Mouse (Mus musculus) neural tube, embryonic 13.5 days (tissue): ENCODE data around the gene Wnt3. TPM values are rescaled to one million over a fixed set of nuclear protein-coding genes. Genes with fewer than 3 reads are reported as not detected.
"Not testable (repeated sequence)": the region's sequence is repeated elsewhere in the genome, so short reads cannot be mapped to it uniquely, and the experiment has no call there.

Source experiments
- ATAC-seq: fragments of 200-750 bp; cut with Nextera tagmentation; 2 replicates; pipeline ENCODE4 v1.8.0; 2017; ENCODE audit warnings: low read depth, mild to moderate bottlenecking, moderate TSS enrichment, moderate library complexity
- H3K27ac ChIP-seq: fragments of 300-500 bp; sonication (generic); replicated peaks from 2 replicates; pipeline ENCODE4 v1.5.1; 2015; ENCODE audit warnings: moderate library complexity, mild to moderate bottlenecking, inconsistent platforms
- H3K27me3 ChIP-seq: fragments of 300-500 bp; sonication (generic); 2 replicates; pipeline ENCODE4 v1.6.1; 2015; ENCODE audit warnings: mild to moderate bottlenecking, inconsistent platforms
- H3K36me3 ChIP-seq: fragments of 300-500 bp; sonication (generic); 2 replicates; pipeline ENCODE4 v1.6.1; 2015; ENCODE audit warnings: mild to moderate bottlenecking, inconsistent platforms
- H3K4me1 ChIP-seq: fragments of 300-500 bp; sonication (generic); replicated peaks from 2 replicates; pipeline ENCODE4 v1.6.1; 2015; ENCODE audit warnings: inconsistent platforms
- H3K4me2 ChIP-seq: fragments of 300-500 bp; sonication (generic); 2 replicates; pipeline ENCODE4 v1.6.1; 2015; ENCODE audit warnings: inconsistent platforms, mild to moderate bottlenecking, moderate library complexity
- H3K4me3 ChIP-seq: fragments of 300-500 bp; sonication (generic); 2 replicates; pipeline ENCODE4 v1.5.1; 2015; ENCODE audit warnings: mild to moderate bottlenecking, inconsistent platforms
- H3K9ac ChIP-seq: fragments of 300-500 bp; sonication (generic); 2 replicates; pipeline ENCODE4 v1.6.1; 2015; ENCODE audit warnings: moderate library complexity, mild to moderate bottlenecking, inconsistent platforms
- H3K9me3 ChIP-seq: fragments of 300-500 bp; sonication (generic); 2 replicates; pipeline ENCODE4 v1.6.1; 2016; ENCODE audit warnings: inconsistent platforms
- WGBS: fragments of 180-500 bp; shearing (Covaris S2); methylation state at CpG from one replicate; pipeline ENCODE4 v1.1.7; 2015; 5-methylcytosine and 5-hydroxymethylcytosine counted together
- polyA plus RNA-seq: library from polyadenylated mRNA; unstranded; fragments of >200 nt; fragmentation: Nextera tagmentation; extraction: Ambion mirVana; gene quantifications from 2 replicates; pipeline ENCODE4 v1.2.1, GENCODE M21; 2015

Gene Wnt3
- polyA plus RNA-seq, 1 experiment from 2014 or later: 8.1 TPM

DNA sequence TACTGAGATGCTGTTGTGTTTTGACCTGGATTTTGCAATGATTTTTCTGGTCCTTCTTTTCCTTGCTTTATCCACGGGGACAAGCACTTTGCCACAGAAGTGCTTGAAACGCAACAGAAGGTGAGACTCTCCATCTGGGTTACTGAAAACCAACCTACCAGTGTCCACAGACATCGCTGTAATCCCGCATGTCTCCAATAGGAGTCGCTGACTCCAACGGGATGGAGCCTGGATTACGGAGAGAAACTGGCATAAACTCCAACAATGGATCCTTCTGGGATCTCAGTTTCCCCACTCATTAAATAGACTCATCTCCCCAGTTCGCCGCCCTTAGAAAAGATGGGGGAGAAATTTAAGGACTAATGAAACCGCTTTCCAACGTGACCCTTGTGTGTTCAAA, 15.9 kb upstream of the Wnt3 start:
- Histone ChIP-seq H3K9ac (no peak overlapping the region), H3K36me3 (no peaks in the 10 kb centered on the region), H3K27me3 (peaks cover 14% of the 10 kb centered on the region), H3K4me2 (no peak overlapping the region), H3K9me3 (no peaks in the 10 kb centered on the region), H3K4me1 (no peaks in the 10 kb centered on the region), H3K27ac (no peak overlapping the region), H3K4me3 (no peak overlapping the region)
- WGBS: 49% methylated on average over 11 of the region's 11 CpGs
- no peak for ATAC-seq

DNA sequence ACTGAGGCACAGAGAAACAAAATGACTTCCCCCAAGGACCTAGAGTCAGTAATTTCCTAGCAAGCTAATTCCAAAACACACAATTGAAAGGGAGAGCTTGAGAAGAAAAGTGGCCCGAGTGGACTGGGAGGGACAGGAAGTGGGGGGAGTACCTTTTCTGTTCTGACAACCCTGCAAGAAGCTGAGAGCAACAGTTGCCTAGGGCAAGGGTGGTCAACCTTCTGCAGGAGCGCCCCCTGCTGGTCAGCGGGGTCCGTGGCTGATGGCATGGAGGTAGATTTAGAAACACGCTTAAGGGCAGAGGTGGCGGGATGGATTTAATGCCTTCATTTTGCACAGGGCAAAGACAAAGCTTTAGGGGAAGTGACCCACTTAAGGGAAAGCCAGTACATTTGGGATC, 15.2 kb upstream of the Wnt3 start:
- H3K27ac ChIP-seq: no peak overlapping the region
- no peak for ATAC-seq
- peaks cover 8% of the 10 kb centered on the region for H3K27me3 ChIP-seq

DNA sequence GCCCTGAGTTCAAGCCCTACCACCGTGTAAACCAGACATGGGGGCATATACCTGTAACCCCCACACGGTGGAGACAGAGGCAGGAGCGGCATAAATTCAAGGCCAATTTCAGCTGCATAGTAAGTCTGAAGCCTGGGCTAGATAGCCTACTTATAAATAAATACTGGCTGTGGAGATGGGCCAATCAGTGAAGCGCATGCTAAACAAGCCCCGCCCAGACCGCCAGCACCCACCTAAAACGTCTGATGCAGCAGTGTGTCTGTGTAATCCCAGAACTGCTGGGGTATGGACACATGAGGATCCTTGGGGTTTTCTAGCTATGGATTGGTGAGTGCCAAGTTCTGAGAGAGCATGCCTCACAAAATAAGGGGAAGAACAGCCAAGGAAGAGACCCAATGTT, 13.8 kb upstream of the Wnt3 start:
- WGBS: 62% methylated on average over 7 of the region's 7 CpGs
- ATAC-seq: no peak
- no peak overlapping the region for H3K4me3 ChIP-seq

More for the DNA sequence above, 15.2 kb upstream of the Wnt3 start:
- 13% methylated on average over 6 of the region's 6 CpGs for WGBS
- H3K4me3 ChIP-seq: no peak overlapping the region
- no peaks in the 10 kb centered on the region for H3K9me3 ChIP-seq
- H3K9ac ChIP-seq: no peak overlapping the region
- no peak overlapping the region for H3K4me2 ChIP-seq
- H3K4me1 ChIP-seq: no peaks in the 10 kb centered on the region
- no peaks in the 10 kb centered on the region for H3K36me3 ChIP-seq

DNA sequence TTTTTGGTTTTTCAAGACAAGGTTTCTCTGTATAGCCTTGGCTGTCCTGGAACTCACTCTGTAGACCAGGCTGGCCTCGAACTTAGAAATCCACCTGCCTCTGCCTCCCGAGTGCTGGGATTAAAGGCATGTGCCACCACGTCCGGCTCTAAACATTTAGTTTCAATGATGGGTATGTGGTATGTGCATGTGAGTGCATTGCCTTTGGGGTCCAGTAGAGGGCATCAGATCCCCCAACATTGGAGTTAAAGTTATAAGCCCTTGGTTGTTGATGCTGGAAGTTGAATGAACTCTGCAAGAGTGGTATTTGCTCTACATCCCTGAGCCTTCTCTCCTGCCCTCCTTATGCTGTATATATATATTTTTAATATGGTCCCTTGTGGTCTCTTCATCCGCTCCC, 13.1 kb upstream of the Wnt3 start:
- not testable (repeated sequence) for H3K9me3 ChIP-seq, H3K27me3 ChIP-seq, H3K4me2 ChIP-seq, H3K27ac ChIP-seq, ATAC-seq, H3K9ac ChIP-seq, H3K4me3 ChIP-seq, H3K36me3 ChIP-seq
- WGBS: 89% methylated on average over 5 of the region's 5 CpGs
- H3K4me1 ChIP-seq: peaks cover 18% of the 10 kb centered on the region

More for the DNA sequence above, 13.8 kb upstream of the Wnt3 start:
- H3K27me3 ChIP-seq: no peaks in the 10 kb centered on the region
- H3K27ac ChIP-seq: no peak overlapping the region
- H3K9me3 ChIP-seq: no peaks in the 10 kb centered on the region
- H3K4me1 ChIP-seq: peaks cover 10% of the 10 kb centered on the region
- H3K9ac ChIP-seq: no peak overlapping the region
- no peaks in the 10 kb centered on the region for H3K36me3 ChIP-seq
- no peak overlapping the region for H3K4me2 ChIP-seq

DNA sequence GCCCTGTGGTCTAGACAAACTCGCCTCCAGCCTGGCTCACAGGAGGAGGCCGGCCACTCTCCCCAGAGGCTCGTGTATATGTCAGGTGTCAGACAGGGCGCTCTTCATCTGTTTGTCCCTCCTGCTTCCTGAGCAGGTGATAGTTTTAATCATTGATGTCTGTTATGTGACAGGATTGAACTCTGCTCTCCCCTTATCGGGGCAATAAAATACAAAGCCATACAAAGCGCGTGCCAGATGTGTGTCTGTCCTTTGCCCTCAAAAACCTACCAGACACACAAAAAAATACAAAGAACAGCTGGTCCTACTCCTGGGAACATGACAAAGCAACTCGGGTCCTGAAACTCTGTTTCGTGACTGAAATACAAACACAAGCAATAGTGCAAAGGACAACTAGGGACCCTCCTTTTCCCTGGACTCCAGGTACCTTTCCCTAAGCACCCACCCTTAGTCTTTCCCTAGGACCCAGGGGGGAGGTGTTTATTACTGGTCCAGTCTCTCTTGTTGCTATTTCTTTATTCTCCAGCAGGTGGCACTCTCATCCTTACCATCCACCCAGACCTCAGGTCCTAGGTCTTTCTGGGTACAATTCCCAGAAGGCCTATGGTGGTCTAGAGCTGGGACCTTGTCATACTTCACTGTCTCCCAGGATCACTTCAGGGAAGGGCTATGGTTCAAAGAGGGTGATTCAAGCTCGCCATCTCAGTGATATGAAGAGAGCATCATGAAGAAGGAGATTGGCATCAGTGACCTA, 10.4 kb upstream of the Wnt3 start:
- no peak overlapping the region for H3K4me3 ChIP-seq
- H3K9me3 ChIP-seq: no peaks in the 10 kb centered on the region
- H3K4me2 ChIP-seq: no peak overlapping the region
- peaks cover 20% of the 10 kb centered on the region for H3K4me1 ChIP-seq
- peaks cover 23% of the 10 kb centered on the region for H3K27me3 ChIP-seq
- H3K36me3 ChIP-seq: no peaks in the 10 kb centered on the region
- WGBS: 31% methylated on average over 10 of the region's 10 CpGs
- H3K9ac ChIP-seq: no peak overlapping the region
- peak; percentile 25 for ATAC-seq
- no peak overlapping the region for H3K27ac ChIP-seq

- 46% methylated on average over 6 of the region's 6 CpGs for WGBS
- H3K4me1 ChIP-seq: peaks cover 20% of the 10 kb centered on the region
- H3K27ac ChIP-seq: no peak overlapping the region
- H3K9me3 ChIP-seq: no peaks in the 10 kb centered on the region
- no peak overlapping the region for H3K4me3 ChIP-seq
- peaks cover 30% of the 10 kb centered on the region for H3K27me3 ChIP-seq
- ATAC-seq: no peak
- H3K9ac ChIP-seq: no peak overlapping the region
- no peaks in the 10 kb centered on the region for H3K36me3 ChIP-seq
- no peak overlapping the region for H3K4me2 ChIP-seq
Observed at GRCm38 (mm10) chr11:103764601-103765000, 9.3 kb upstream of the Wnt3 start.

GRCm38 (mm10) chr11:103765556-103766011, 8.4 kb upstream of the Wnt3 start:
- peak; percentile 71; the same call in 1 of the 2 replicates for ATAC-seq
- H3K4me2 ChIP-seq: no peak overlapping the region
- H3K27ac ChIP-seq: peak overlapping the region; percentile 46; the same call in 1 of the 2 replicates
- 0 out of 2 replicates have a peak overlapping the region, but pooled peaks have one; percentile 26 for H3K9ac ChIP-seq
- 2% methylated on average over 6 of the region's 6 CpGs for WGBS
- H3K4me3 ChIP-seq: no peak overlapping the region
- H3K4me1 ChIP-seq: peaks cover 22% of the 10 kb centered on the region
- peaks cover 39% of the 10 kb centered on the region for H3K27me3 ChIP-seq
- no peaks in the 10 kb centered on the region for H3K36me3 ChIP-seq
- H3K9me3 ChIP-seq: no peaks in the 10 kb centered on the region

- Histone ChIP-seq H3K4me1 (peaks cover 42% of the 10 kb centered on the region), H3K36me3 (no peaks in the 10 kb centered on the region), H3K9ac (no peak overlapping the region), H3K27ac (no peak overlapping the region), H3K4me3 (0 out of 2 replicates have a peak overlapping the region, but pooled peaks have one; percentile 4), H3K27me3 (peaks cover 87% of the 10 kb centered on the region), H3K9me3 (no peaks in the 10 kb centered on the region), H3K4me2 (peak overlapping the region; percentile 24)
- ATAC-seq: no peak
- WGBS: 4% methylated on average over 19 of the region's 19 CpGs
Observed at GRCm38 (mm10) chr11:103771160-103771817, 2.7 kb upstream of the Wnt3 start.

DNA sequence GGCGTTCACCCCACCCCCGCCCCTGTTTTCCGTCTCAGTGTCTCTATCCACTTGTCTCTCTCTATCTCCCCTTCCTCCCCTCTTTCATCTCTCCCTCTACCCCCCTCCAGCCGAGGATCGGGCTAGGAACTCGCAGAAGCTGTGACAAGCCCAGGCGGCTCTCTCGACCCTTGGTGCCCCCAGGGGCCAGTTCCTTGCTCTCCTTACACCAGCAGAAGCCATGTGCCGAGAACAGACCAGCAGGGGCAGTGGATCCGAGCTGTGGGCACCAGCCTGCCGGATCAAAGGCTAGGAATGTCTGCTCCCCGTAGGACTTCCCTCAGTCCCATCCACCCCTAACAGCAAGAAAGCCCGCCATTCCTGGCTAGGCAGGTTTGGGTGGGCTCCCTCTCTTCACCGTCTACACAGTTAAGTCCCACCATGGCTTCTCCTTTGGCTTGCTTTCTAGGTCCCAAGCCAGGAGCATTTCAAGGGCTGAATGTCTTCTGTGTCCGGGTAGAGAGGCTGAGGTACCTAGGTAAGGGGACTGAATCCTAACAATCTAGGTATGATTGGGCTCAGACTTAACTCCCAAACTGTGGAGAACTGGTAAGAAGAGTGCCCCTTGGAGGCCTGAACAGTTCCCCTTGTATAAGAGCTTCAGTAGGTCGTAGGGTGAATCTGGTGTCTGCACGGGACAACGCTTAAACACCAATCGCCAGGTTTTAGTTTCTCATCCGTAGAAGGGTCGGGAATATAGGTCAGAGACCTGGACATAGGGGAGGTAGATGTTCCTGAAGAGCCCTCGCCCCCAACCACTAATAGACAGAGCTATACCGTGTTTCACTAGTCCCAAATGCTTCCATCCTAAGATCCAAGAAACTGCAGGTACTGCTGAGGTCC, 1.2 kb upstream of the Wnt3 start:
- 2% methylated on average over 23 of the region's 23 CpGs for WGBS
- no peaks in the 10 kb centered on the region for H3K9me3 ChIP-seq
- H3K27me3 ChIP-seq: peaks cover 90% of the 10 kb centered on the region
- H3K4me1 ChIP-seq: peaks cover 43% of the 10 kb centered on the region
- no peak overlapping the region for H3K27ac ChIP-seq
- peak overlapping the region; percentile 69 for H3K4me2 ChIP-seq
- ATAC-seq: no peak
- H3K4me3 ChIP-seq: peak overlapping the region; percentile 42
- peak overlapping the region; percentile 66 for H3K9ac ChIP-seq
- H3K36me3 ChIP-seq: no peaks in the 10 kb centered on the region

GRCm38 (mm10) chr11:103774228-103774530, 229 bp downstream of the Wnt3 start:
- H3K27me3 ChIP-seq: peaks cover 80% of the 10 kb centered on the region
- H3K4me1 ChIP-seq: peaks cover 45% of the 10 kb centered on the region
- H3K27ac ChIP-seq: no peak overlapping the region
- ATAC-seq: no peak
- WGBS: under 1% methylated on average over 19 of the region's 19 CpGs
- peak overlapping the region; percentile 42 for H3K4me3 ChIP-seq
- peak overlapping the region; percentile 66 for H3K9ac ChIP-seq
- peak overlapping the region; percentile 69 for H3K4me2 ChIP-seq
- no peaks in the 10 kb centered on the region for H3K36me3 ChIP-seq
- no peaks in the 10 kb centered on the region for H3K9me3 ChIP-seq

- peaks cover 24% of the 10 kb centered on the region for H3K27me3 ChIP-seq
- no peak overlapping the region for H3K4me2 ChIP-seq
- H3K4me1 ChIP-seq: peaks cover 10% of the 10 kb centered on the region; the same call in 1 of the 2 replicates
- no peak for ATAC-seq
- no peak overlapping the region for H3K27ac ChIP-seq
- H3K4me3 ChIP-seq: no peak overlapping the region
- WGBS: 42% methylated on average over 9 of the region's 9 CpGs
- no peaks in the 10 kb centered on the region for H3K9me3 ChIP-seq
- peak overlapping the region; percentile 12; the same call in 1 of the 2 replicates for H3K9ac ChIP-seq
- H3K36me3 ChIP-seq: no peaks in the 10 kb centered on the region
Observed at GRCm38 (mm10) chr11:103780152-103780551, 6.2 kb downstream of the Wnt3 start.

- Histone ChIP-seq H3K9me3 (no peaks in the 10 kb centered on the region), H3K4me2 (no peak overlapping the region), H3K27me3 (peaks cover 17% of the 10 kb centered on the region), H3K27ac (no peak overlapping the region), H3K4me1 (0 out of 2 replicates have a peak, but pooled peaks cover under 1% of the 10 kb centered on the region), H3K36me3 (no peaks in the 10 kb centered on the region), H3K9ac (no peak overlapping the region), H3K4me3 (no peak overlapping the region)
- 75% methylated on average over 5 of the region's 5 CpGs for WGBS
- ATAC-seq: no peak
Observed at GRCm38 (mm10) chr11:103789951-103790350, 16.0 kb downstream of the Wnt3 start.
